Mouse (Mus musculus): Measurements from ENCODE around the gene Card10. TPM values are rescaled to one million over a fixed set of nuclear protein-coding genes. Genes with fewer than 3 reads are reported as not detected.

Card10 gene
- polyA plus RNA-seq, 1 experiment from 2014 or later, result 2.2 TPM

Other genes starting within 250 kb of the Card10 start
- gene Rac2, start 230.3 kb downstream of the Card10 start, polyA plus RNA-seq (2015; fragmentation: Nextera tagmentation; extraction: Ambion mirVana), result 1.8 and 2.3 TPM in 2 replicates
- gene Cyth4, start 206.0 kb downstream of the Card10 start, polyA plus RNA-seq (2015; fragmentation: Nextera tagmentation; extraction: Ambion mirVana), result 5.0 and 5.3 TPM in 2 replicates
- 9.6 and 12.6 TPM in 2 replicates for gene Elfn2, start 84.3 kb downstream of the Card10 start, polyA plus RNA-seq (2015; fragmentation: Nextera tagmentation; extraction: Ambion mirVana)
- gene Mfng, start 29.6 kb downstream of the Card10 start, polyA plus RNA-seq (2015; fragmentation: Nextera tagmentation; extraction: Ambion mirVana), result 13.5 and 19.7 TPM in 2 replicates
- 11.4 and 13.6 TPM in 2 replicates for gene Cdc42ep1, start 39.6 kb upstream of the Card10 start, polyA plus RNA-seq (2015; fragmentation: Nextera tagmentation; extraction: Ambion mirVana)
- gene Lgals2, start 52.5 kb upstream of the Card10 start, polyA plus RNA-seq (2015; fragmentation: Nextera tagmentation; extraction: Ambion mirVana), result not detected in 2 replicates
- gene Gga1, start 74.1 kb upstream of the Card10 start, polyA plus RNA-seq (2015; fragmentation: Nextera tagmentation; extraction: Ambion mirVana), result 46.0 and 46.5 TPM in 2 replicates
- gene Gm49510, start 96.6 kb upstream of the Card10 start, polyA plus RNA-seq (2015; fragmentation: Nextera tagmentation; extraction: Ambion mirVana), result not detected in 2 replicates
- 2.2 and 2.7 TPM in 2 replicates for gene Sh3bp1, start 96.7 kb upstream of the Card10 start, polyA plus RNA-seq (2015; fragmentation: Nextera tagmentation; extraction: Ambion mirVana)
- 107 and 126 TPM in 2 replicates for gene Pdxp, start 110.9 kb upstream of the Card10 start, polyA plus RNA-seq (2015; fragmentation: Nextera tagmentation; extraction: Ambion mirVana)
- gene Lgals1, start 123.7 kb upstream of the Card10 start, polyA plus RNA-seq (2015; fragmentation: Nextera tagmentation; extraction: Ambion mirVana), result 51.7 and 53.2 TPM in 2 replicates
- 66.3 and 67.6 TPM in 2 replicates for gene Nol12, start 131.9 kb upstream of the Card10 start, polyA plus RNA-seq (2015; fragmentation: Nextera tagmentation; extraction: Ambion mirVana)
- gene Triobp, start 144.7 kb upstream of the Card10 start, polyA plus RNA-seq (2015; fragmentation: Nextera tagmentation; extraction: Ambion mirVana), result 40.9 and 48.8 TPM in 2 replicates
- 167 and 180 TPM in 2 replicates for gene H1f0, start 225.4 kb upstream of the Card10 start, polyA plus RNA-seq (2015; fragmentation: Nextera tagmentation; extraction: Ambion mirVana)
- not detected in 2 replicates for gene Galr3, start 238.8 kb upstream of the Card10 start, polyA plus RNA-seq (2015; fragmentation: Nextera tagmentation; extraction: Ambion mirVana)